Mouse (Mus musculus) kidney, adult 2 months (tissue): ENCODE results near the gene Mt3.

Source experiments
- CTCF ChIP-seq: fragments of 200-500 bp; conservative IDR thresholded peaks from 2 replicates; pipeline ENCODE4 v1.5.1; 2011; ENCODE audit warnings: low read depth, mild to moderate bottlenecking, control low read depth, low read length, moderate library complexity, mixed read lengths; ENCODE audit not compliant: insufficient read depth, insufficient read length
- POLR2A ChIP-seq: fragments of 200-500 bp; IDR thresholded peaks from one replicate; pipeline ENCODE4 v1.6.1; 2011; ENCODE audit warnings: low read depth, low read length, control low read depth

- TF ChIP-seq POLR2A (no peak), CTCF (no peak)
Observed at GRCm38 (mm10) chr8:94174619-94175213, 22.3 kb downstream of the Mt3 start.
